Mouse (Mus musculus) MEL (cell line): ENCODE data around the gene Ptges3.

Experiments
- BHLHE40 ChIP-seq: IDR thresholded peaks from 2 replicates; pipeline ENCODE4 v1.6.1; 2012; ENCODE audit warnings: low read depth, mild to moderate bottlenecking, inconsistent platforms, low read length, improper control_type of control experiment, borderline replicate concordance
- CHD1 ChIP-seq: IDR thresholded peaks from 2 replicates; pipeline ENCODE4 v1.6.1; 2012; ENCODE audit warnings: low read depth, mild to moderate bottlenecking, inconsistent platforms, low read length, improper control_type of control experiment
- CTCF ChIP-seq, 3 experiments: IDR thresholded peaks in 2 of 3; conservative IDR thresholded peaks in 1 of 3; 2 replicates each; pipeline ENCODE4 v1.5.1; 2011 to 2012; ENCODE audit warnings: low read length in 3 of 3, low read depth in 2 of 3, mild to moderate bottlenecking in 2 of 3, improper control_type of control experiment in 1 of 3, inconsistent platforms in 1 of 3, mixed read lengths in 1 of 3, moderate library complexity in 1 of 3; ENCODE audit not compliant: control insufficient read depth in 1 of 3, insufficient read depth in 1 of 3, poor library complexity in 1 of 3, severe bottlenecking in 1 of 3
- E2F4 ChIP-seq: IDR thresholded peaks from 2 replicates; pipeline ENCODE4 v1.6.1; 2011; ENCODE audit warnings: low read depth, low read length, improper control_type of control experiment, borderline replicate concordance
- EP300 ChIP-seq, 2 experiments: IDR thresholded peaks; 2 replicates each; pipeline ENCODE4 v1.6.1; 2011; ENCODE audit warnings: improper control_type of control experiment in 2 of 2, low read length in 2 of 2, low read depth in 1 of 2, mild to moderate bottlenecking in 1 of 2
- GATA1 ChIP-seq: IDR thresholded peaks from 2 replicates; pipeline ENCODE4 v1.6.1; 2011; ENCODE audit warnings: low read depth, low read length, improper control_type of control experiment
- HCFC1 ChIP-seq: IDR thresholded peaks from 2 replicates; pipeline ENCODE4 v1.6.1; 2012; ENCODE audit warnings: low read depth, mild to moderate bottlenecking, inconsistent platforms, low read length, improper control_type of control experiment, moderate library complexity
- JUND ChIP-seq: IDR thresholded peaks from 2 replicates; pipeline ENCODE4 v1.6.1; 2011; ENCODE audit warnings: low read depth, mild to moderate bottlenecking, improper control_type of control experiment, low read length
- KAT2A ChIP-seq: conservative IDR thresholded peaks from 2 replicates; pipeline ENCODE4 v1.6.1; 2012; ENCODE audit warnings: low read depth, low read length, improper control_type of control experiment, inconsistent platforms
- MAFK ChIP-seq: IDR thresholded peaks from 2 replicates; pipeline ENCODE4 v1.6.1; 2011; ENCODE audit warnings: low read depth, mild to moderate bottlenecking, low read length, improper control_type of control experiment, borderline replicate concordance
- POLR2A ChIP-seq, 2 experiments: IDR thresholded peaks; 2 replicates each; pipeline ENCODE4 v1.6.1; 2011 to 2012; ENCODE audit warnings: low read length in 2 of 2, mild to moderate bottlenecking in 2 of 2, control low read depth in 1 of 2, improper control_type of control experiment in 1 of 2, low read depth in 1 of 2, moderate library complexity in 1 of 2; ENCODE audit not compliant: control insufficient read depth in 1 of 2, insufficient read depth in 1 of 2, poor library complexity in 1 of 2
- TCF12 ChIP-seq: IDR thresholded peaks from 2 replicates; pipeline ENCODE4 v1.6.1; 2014; ENCODE audit warnings: low read depth, mild to moderate bottlenecking, inconsistent platforms, low read length, improper control_type of control experiment, moderate library complexity
- ZNF384 ChIP-seq: IDR thresholded peaks from 2 replicates; pipeline ENCODE4 v1.6.1; 2012; ENCODE audit warnings: low read depth, mild to moderate bottlenecking, inconsistent platforms, low read length, improper control_type of control experiment

DNA sequence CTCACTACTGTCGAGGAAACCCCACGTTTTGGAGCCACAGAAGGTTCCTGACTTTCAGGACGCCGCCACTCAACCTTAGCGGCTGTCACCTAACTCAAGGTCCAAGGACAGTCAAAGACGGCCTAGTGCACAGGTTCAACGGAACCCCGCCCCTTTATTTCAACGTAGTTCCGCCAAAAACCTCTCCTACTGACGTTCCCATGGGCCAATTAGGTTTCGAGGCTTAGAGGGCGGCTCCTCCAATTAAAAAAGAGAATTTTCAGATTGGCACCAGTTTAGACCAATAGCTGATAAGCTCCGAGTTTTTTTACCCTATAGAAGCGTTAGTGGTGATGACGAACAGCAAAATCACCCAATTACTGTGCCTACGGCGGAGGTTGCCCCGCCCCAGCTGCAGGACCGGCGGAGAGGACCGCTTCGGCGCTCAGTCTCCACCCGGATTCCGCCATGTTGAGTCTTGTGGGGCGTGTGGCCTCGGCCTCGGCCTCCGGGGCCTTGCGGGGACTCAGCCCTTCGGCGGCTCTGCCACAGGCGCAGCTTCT lies 24.2 kb downstream of the Ptges3 start, which contains the start of gene Atp5b:
- TF ChIP-seq EP300 (IDR thresholded peaks at IDR 0.05; ENCODE audit: low read depth in 1 of 2, low read length in 2 of 2) (no peak), POLR2A (IDR thresholded peaks at IDR 0.05; ENCODE audit: control insufficient read depth in 1 of 2, insufficient read depth in 1 of 2, low read depth in 1 of 2, low read length in 2 of 2, poor library complexity in 1 of 2) (peak; percentile 77 to 98; a peak in 3 of 4 replicates), CTCF (IDR thresholded peaks at IDR 0.05 in 2 of 3, conservative IDR thresholded peaks at IDR 0.05 in 1 of 3; ENCODE audit: control insufficient read depth in 1 of 3, insufficient read depth in 1 of 3, low read depth in 2 of 3, low read length in 3 of 3, poor library complexity in 1 of 3, severe bottlenecking in 1 of 3) (no peak), GATA1 (no peak), CHD1 (no peak), JUND (no peak; the same call in 1 of the 2 replicates), E2F4 (no peak), HCFC1 (peak; percentile 85), ZNF384 (peak; percentile 47; the same call in 1 of the 2 replicates), MAFK (no peak), KAT2A (peak; percentile 68), TCF12 (peak; percentile 68), BHLHE40 (no peak)
